Mouse (Mus musculus): Measurements from ENCODE around the gene Dnah3.

The Dnah3 gene

GRCm38 (mm10) chr7:119873050-119873449, 222.0 kb downstream of the Dnah3 start:
- no peak for DNase-seq (ENCODE audit: low read depth, low spot score)

Data from R1 (cell line).